Mouse (Mus musculus): Measurements from ENCODE around the gene Sorbs1.

Gene Sorbs1

DNA sequence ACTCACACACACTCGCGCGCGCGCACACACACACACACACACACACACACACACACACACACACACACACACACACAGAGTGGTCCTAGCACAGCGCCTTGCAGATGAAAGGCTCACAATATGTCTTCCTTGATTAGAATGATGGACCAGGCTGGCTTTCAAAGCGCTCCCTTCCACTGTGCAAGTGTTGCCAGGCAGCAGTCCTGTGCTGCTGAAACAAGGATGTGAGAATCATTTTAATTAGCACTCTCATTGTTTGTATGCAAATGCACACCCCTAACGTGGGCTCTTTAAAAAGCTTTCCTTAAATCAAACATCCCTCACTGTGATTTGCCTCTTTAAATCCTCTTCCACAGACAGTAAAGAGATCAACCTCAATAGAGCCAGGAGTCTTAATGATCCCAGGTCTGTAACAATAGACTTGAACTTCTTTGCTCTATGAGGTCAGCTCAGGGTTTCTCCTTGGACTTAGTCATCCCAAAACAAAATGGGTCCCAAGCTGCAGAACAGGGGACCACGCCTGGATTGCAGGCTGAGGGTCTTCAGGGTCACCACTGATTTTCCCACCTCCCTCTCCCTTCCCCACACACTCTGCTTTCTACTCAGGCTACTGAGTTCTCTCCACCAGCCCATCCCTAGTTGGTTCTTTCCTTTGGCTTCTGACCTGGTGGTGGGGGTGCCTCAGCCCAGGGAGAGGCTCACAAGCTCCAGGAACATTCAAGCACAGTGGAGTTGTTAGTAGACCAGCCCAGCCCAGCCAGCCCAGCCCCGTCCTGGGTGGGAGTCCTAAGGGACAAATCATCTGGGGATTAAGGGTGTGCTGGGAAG lies 79.3 kb downstream of the Sorbs1 start:
- POLR2A ChIA-PET, result no interaction called here
- CTCF ChIA-PET, result interaction anchor here in 2 of 4 experiments (0.6 to 1.3 kb wide), 4 partner anchors 12 to 43 kb away, joined by 3 to 4 read pairs (median 3); no protein-coding TSS in a partner anchor

DNA sequence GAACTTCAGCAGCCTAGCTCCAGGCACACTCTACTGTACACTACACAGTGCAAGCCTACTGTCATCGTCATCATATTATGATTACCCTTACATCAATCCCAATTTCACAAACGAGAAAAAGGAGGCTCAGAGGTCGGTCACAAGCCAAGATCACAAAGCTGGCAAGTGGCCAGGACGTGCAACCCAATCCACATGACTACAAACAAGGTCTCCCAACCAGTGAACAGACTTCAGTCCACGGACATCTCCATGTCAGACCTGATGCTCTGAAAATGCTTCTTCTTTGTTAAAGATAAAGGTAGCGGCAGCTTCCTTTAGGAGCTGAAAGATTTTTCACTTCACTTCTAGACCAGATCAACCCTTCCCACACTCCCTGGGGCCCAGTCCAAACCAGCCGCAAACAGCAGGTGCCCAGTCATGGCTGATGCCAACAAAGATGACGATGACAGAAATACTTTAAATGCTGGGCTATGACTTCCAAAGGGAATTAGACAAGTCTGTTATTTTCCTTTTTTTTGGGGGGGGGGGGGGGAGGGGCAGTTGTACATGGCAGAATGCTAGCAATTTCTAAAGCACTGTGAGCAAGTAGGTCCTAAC lies 80.2 kb downstream of the Sorbs1 start:
- CTCF ChIA-PET, result no interaction called here
- POLR2A ChIA-PET, result interaction anchor here in 1 of 4 experiments (0.8 to 1.1 kb wide), 2 partner anchors 9 to 229 kb away, joined by 3 to 4 read pairs; no protein-coding TSS in a partner anchor

DNA sequence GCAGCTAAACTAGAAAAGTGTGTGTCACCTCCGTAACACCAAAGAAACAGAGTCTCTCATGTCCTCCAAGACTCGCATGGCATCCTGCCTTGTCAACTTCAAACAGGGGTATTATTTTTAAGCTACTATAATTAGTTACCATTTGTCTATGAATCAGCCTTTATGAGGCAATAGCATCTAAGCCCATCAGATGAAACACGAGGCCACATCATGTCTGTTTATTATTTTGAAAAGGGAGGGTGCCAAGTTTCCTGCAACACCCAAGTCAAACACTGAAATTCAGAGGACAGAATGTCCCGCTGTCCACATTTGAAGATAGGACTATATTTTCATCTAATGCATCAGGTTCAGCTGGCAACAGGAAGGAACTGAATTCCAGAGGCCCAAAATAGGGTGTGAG lies 81.6 kb downstream of the Sorbs1 start:
- POLR2A ChIA-PET, result interaction anchor here in 1 of 4 experiments (1.0 kb wide), 1 partner anchor 81 kb away, joined by 3 read pairs; no protein-coding TSS in a partner anchor
- CTCF ChIA-PET, result interaction anchor here in 1 of 4 experiments (0.9 kb wide), 1 partner anchor 41 kb away, joined by 3 read pairs; no protein-coding TSS in a partner anchor

DNA sequence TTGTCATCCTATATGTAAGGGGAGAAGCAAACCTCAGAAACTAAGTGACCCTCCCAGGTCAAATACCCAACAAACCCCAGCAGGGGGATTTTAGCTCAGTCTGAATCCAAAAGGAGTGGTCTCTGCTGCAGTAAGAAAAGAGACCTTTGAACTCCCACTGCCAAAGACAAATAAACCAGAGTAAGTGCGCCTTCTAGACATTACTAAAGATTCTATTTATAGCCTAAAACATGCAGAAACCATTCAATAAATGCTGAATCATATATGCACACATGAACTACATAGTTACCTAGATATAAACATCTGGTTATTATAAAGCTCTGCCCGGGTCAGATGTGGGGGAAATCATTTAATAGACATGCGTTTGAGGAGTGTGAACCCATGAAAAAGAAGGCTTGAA lies 84.0 kb downstream of the Sorbs1 start:
- POLR2A ChIA-PET, result no interaction called here

DNA sequence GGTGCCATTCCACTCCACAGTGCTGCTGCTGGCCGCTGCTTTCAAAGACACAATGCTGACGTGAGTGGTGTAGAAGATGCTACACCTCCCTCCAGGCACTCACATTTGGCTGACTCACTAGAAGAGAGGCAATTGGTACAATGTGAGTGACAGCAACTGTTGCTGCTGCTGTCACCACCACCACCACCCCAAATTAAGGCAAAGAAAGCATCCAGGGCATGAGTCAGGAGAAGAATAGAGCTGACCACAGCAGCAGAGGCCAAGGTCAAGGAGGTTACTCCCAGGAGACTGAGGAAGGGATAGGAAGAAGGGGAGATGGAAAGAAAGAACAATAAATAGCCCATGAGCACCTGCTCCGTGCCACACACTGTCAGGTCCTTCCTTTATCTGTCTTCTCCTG lies 84.4 kb downstream of the Sorbs1 start:
- CTCF ChIA-PET, result no interaction called here
- POLR2A ChIA-PET, result no interaction called here

More for the DNA sequence above, 84.0 kb downstream of the Sorbs1 start:
- CTCF ChIA-PET, result no interaction called here

DNA sequence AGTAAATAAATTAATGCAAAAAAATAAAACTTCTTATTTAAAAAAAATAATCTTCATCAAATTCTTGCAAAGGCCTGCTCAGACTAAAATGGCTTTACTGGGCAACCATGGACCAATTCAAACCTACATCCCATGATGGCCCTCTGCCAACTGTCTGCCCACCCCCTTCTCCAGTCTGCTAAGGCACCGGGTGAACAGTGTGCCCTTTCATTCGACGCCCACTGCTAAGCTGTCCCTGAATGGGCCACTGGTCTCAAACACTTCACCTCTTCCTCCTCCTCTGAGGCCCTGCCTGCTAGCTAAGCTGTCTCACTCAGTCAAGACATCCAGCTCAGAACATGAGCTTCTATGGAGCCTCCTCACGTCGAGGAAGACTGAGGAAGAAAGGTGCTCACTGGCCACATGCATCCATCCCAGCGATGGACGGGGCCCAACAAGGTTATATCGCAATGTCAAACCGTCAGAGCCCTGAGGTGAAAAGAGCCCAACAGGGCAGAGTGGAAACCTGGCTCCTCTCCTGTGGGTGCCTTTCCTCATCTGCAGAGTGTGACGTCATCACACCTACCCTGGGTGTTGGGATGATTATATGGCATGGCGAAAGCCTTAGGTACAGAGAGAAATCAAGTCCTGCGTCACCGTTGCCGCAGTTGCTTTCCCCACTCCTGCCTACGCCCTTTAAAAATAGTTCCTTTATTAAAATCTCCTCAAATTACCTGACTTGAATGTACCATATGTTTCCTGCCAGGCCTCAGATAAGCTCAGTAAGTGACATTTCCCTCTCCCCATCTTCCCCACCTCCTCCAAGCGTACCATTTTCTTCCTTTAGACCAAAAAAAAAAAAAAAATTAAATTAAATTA lies 87.2 kb downstream of the Sorbs1 start:
- ChIA-PET CTCF (no interaction called here), POLR2A (interaction anchor here in 1 of 4 experiments (0.6 to 1.6 kb wide), 2 partner anchors 11 to 133 kb away, joined by 4 to 8 read pairs; no protein-coding TSS in a partner anchor)

DNA sequence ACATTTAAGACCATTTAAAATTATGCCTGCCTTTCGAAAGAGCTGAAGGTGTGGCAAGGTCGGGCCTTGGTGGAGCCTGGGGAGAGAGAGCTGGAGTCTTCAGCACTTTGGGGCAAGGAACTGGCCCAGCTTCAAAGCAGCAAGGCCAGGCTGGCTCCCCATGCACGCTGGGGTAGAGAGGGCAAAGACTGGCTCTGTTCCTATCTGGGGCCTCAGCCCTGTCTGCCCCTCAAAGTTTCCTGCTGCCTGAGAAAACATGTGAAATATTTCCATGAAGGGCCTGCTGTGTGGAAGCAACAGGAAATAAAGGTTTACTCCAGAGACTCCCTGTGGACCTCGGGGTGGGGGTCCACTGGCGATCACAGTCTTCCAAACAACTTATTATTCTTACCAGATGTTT lies 88.3 kb downstream of the Sorbs1 start:
- CTCF ChIA-PET, result interaction anchor here in 1 of 4 experiments (0.6 kb wide), 1 partner anchor 110 kb away, joined by 3 read pairs; no protein-coding TSS in a partner anchor
- POLR2A ChIA-PET, result interaction anchor here in 2 of 4 experiments (1.3 to 1.6 kb wide), 3 partner anchors 8 to 88 kb away, joined by 3 to 4 read pairs (median 3); partner anchors contain the start of gene Sorbs1 (in 1 of the 2)

DNA sequence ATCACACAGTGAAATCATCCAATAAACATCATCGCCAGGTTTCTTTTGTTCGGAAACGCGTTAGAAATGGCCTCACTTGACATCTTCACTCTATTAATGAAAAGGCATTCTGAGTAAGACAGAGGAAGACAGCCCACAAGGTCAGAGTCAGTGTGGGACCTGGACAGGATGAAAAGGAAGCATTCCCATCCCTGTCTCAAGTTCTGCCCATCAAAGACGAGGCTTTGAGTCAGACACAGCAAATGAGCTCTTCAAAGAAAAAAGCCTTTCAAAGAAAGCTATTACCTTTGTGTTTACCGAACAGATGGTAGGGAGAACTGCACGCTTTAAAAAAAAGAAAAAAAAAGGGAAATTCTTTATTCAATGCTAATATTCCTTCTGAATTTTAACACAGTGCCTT lies 92.5 kb downstream of the Sorbs1 start:
- ChIA-PET POLR2A (interaction anchor here in 2 of 4 experiments (0.6 to 0.7 kb wide), 2 partner anchors 17 to 89 kb away, joined by 5 read pairs; no protein-coding TSS in a partner anchor), CTCF (interaction anchor here in 1 of 4 experiments (1.7 kb wide), 1 partner anchor 75 kb away, joined by 4 read pairs; no protein-coding TSS in a partner anchor)

DNA sequence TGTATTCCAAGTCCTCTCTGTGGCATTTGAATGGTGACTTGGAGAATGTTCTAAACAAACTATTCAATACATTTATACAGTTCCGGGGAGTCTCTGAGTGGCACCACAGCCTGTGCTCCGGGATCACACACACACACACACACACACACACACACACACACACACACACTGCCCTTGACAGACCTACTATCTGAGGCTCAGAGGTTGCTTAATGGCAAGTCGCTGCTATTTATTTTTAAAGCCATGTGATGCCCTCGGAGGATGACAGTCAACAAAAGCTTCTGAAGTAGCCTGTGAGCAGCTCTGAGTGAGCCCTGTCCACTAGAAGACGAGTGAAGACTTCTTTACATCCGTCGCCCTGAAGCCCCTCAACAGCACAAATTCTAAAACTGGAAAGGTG lies 94.3 kb downstream of the Sorbs1 start:
- CTCF ChIA-PET, result interaction anchor here in 1 of 4 experiments (0.6 to 1.7 kb wide), 2 partner anchors 74 to 242 kb away, joined by 3 to 4 read pairs; no protein-coding TSS in a partner anchor
- POLR2A ChIA-PET, result no interaction called here

DNA sequence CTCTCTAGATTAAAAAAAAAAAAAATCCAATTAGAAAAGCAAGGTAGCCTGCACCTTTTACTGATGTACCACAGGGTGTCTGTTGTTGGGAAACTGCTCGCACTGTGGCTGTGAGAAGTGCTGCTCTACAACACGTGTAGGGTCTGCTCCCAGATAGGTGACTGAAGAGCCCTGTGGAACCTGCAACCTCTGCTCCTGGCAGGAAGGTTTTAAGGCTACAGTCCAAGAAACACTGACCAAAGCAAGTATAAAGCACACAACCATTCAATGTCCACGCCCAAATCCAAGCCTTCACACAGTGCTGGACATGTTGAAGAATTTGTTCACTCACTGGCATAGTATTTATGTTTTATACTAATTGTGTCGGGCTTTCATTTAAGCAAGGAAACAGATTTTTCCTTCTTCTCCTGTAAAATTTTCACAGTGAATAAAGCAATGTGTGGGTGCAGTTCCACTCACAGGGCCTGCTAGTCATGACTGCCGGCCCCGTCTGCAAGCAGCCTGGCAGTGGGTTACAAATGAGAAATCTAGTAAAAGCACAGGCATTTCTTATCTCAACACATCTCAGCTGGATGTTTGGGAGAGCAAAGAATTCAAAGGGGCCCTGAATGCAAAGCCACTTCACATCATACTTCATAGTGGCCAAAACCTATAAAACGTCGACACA lies 96.3 kb downstream of the Sorbs1 start:
- ChIA-PET POLR2A (no interaction called here), CTCF (no interaction called here)

DNA sequence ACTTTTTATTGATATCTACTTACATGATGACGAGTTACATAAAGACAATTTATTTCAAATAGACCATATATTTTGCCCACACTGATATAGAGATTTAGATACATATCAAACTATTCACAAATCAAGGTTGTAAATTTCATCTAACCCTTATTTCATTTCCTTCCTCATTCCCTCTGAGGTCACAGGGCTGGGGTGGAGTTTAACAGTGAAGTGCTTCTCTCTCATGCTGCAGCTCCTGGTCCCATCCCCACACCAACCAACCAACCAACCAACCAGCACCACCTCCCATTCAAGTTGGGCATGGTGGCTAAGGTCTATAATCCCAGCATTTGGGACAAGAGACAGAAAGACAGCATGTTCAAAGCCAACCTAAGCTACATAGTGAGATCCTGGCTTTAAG lies 97.9 kb downstream of the Sorbs1 start:
- POLR2A ChIA-PET, result interaction anchor here in 1 of 4 experiments (0.6 to 0.9 kb wide), 2 partner anchors 10 to 25 kb away, joined by 3 to 4 read pairs; no protein-coding TSS in a partner anchor

DNA sequence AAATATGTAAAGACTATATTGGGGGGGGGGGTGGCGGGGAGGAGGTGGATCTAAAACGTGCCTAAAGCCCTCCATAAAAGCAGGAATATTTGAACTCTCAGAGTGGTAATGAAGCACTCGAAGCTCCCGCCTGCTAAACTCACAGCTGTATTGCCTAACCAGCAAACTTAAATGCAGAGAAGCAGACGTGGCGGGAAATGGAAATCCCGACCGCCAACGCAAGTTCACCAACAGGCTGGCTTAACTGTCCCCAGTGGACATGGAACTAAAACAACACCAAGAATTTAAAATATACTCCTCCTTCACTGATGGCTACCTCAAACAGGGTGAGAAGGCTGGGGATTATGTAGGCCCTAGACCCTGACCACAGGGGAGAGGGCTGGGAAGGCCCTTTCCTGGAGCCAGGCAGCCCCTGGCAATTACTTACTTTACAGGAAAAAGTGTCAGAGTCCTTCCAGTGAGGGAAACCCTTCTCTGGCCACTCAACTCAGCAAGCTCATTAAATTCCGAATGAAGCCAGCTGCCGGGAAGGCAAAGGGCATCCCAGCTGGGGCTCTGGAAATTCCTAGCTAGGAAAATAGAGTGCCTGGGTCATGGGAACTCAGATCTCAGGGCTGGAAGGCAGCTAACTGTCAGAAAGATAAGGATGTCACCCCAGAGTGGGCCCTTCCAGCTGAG lies 98.6 kb downstream of the Sorbs1 start:
- ChIA-PET POLR2A (interaction anchor here in 3 of 4 experiments (0.6 to 1.0 kb wide), 4 partner anchors 10 to 130 kb away, joined by 3 to 8 read pairs (median 4); partner anchors contain the start of gene Sorbs1 (in 1 of the 3)), CTCF (interaction anchor here in 1 of 4 experiments (1.0 kb wide), 1 partner anchor 23 kb away, joined by 5 read pairs; no protein-coding TSS in a partner anchor)

More for the DNA sequence above, 97.9 kb downstream of the Sorbs1 start:
- CTCF ChIA-PET, result interaction anchor here in 1 of 4 experiments (1.0 kb wide), 1 partner anchor 24 kb away, joined by 5 read pairs; no protein-coding TSS in a partner anchor

DNA sequence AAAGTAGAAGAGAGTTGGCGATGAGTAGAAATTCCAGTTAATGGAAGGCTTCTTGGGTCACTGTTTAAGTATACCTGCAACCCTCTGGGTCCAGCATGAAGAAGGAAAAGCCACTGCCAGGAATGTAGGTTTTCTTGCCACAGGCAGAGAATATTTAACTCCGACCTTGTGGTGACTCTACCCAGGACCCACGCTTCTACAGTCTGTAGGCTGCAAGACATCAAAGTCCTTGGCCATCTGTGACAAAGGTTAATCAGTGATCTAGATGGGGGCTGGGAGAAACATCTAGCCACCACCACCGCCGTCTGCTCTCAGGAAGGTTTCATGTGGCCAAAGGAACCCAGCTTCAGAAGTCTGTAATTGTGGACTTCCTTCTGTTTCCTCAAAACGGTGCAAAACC lies 99.2 kb downstream of the Sorbs1 start:
- ChIA-PET CTCF (interaction anchor here in 1 of 4 experiments (1.0 kb wide), 1 partner anchor 23 kb away, joined by 5 read pairs; no protein-coding TSS in a partner anchor), POLR2A (interaction anchor here in 3 of 4 experiments (0.6 to 1.0 kb wide), 3 partner anchors 13 to 131 kb away, joined by 3 to 8 read pairs (median 3); partner anchors contain the start of gene Sorbs1 (in 1 of the 3))

DNA sequence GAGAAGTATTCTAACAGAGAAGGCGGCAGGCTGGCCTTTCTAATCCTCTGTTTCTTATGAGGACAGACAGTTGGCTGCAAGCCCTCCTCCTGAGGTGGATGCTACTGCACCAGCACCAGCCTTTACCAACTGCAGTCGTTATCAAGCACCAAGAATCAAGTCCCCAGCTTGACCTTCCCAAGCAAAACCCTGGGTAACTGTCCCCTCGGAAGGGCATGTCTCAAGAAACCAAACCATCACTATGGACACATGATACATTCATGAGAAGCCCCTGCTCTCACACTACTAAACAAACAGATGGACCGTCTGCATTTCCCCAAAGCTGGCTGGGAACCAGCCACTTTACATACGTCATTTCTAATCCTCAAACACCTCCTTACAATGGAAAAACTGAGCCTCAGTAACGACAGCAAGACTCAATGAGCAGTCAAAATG lies 102.2 kb downstream of the Sorbs1 start:
- CTCF ChIA-PET, result interaction anchor here in 1 of 4 experiments (0.6 kb wide), 1 partner anchor 1445 kb away, joined by 3 read pairs; no protein-coding TSS in a partner anchor
- POLR2A ChIA-PET, result no interaction called here

DNA sequence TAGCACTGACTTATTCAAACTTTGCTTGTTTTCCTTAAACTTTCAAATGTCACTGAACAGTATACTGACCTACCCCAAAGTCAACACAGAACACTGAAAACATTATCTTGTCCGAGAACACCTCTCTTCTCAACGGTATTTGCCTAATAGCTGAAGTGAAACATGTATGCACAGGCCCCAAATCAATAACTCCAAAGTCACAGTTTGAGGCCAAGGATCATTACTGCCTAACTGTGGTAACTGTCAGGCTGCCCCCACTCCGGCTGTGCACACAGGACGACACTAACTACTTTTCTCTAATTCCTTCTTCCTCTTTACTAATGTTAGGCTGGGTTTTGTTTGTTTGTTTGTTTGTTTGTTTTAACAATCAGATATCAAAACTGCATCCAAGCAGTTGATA lies 103.1 kb downstream of the Sorbs1 start:
- ChIA-PET CTCF (no interaction called here), POLR2A (interaction anchor here in 1 of 4 experiments (0.6 kb wide), 1 partner anchor 220 kb away, joined by 3 read pairs; no protein-coding TSS in a partner anchor)

DNA sequence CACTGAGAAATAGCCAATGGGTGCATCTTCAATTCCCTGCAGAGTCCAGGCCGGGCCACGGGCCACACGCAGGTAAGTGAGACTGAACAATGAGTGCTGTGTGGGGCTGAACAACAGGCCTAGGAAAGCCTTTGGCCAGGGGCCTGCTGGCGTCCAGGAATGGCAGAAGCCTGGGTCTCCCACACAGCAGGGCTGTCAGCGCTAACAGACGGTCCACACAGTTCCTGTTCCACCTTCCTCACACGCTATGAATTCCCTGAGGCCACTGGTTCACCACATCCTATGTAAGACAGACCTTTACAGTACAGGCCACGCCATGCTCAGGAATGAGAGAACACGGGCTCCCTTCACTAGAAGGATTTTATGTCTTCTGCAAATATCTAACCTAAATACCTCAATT lies 103.5 kb downstream of the Sorbs1 start:
- POLR2A ChIA-PET, result interaction anchor here in 1 of 4 experiments (0.6 kb wide), 1 partner anchor 220 kb away, joined by 3 read pairs; no protein-coding TSS in a partner anchor
- CTCF ChIA-PET, result interaction anchor here in 3 of 4 experiments (0.5 to 1.6 kb wide), 4 partner anchors 19 to 224 kb away, joined by 3 to 11 read pairs (median 8); no protein-coding TSS in a partner anchor

DNA sequence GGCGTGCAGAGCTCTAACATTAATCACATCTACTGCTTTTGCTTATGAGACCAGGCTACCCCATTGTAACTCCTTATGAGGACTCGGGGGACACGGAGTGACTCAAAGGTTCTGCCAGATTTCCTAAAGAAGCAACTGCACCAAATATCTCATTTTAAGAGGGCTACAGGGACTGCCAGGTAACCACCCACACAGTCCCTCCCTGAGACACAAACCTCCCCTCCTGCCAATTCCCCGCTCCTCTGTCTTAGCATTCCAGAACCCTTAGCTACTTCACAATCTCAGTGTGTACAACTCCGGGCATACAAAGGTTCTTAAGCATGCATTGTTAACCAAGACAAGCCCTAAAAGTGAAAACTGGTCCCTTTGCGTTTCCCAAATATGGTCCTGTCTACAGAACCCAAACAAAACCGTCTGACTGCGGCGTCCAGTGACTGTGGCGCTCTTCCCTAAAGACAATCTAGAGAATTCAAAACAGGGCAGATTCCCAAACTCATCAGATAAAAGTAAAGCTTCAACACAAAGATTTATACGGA lies 104.0 kb downstream of the Sorbs1 start:
- CTCF ChIA-PET, result interaction anchor here (0.5 to 1.6 kb wide), 7 partner anchors 18 to 233 kb away, joined by 3 to 11 read pairs (median 4); no protein-coding TSS in a partner anchor

More for the DNA sequence above, 104.0 kb downstream of the Sorbs1 start:
- POLR2A ChIA-PET, result interaction anchor here in 2 of 4 experiments (0.6 to 0.7 kb wide), 4 partner anchors 42 to 221 kb away, joined by 3 to 4 read pairs (median 3); no protein-coding TSS in a partner anchor
